Mouse (Mus musculus) layer of hippocampus, adult 18-20 months (tissue): ENCODE data around the gene Aanat. TPM values are rescaled to one million over a fixed set of nuclear protein-coding genes. Genes with fewer than 3 reads are reported as not detected.

Source experiments
- DNase-seq, 2 experiments: peaks; one replicate each; pipeline ENCODE4 v3.0.0; 2022; ENCODE audit warnings: low spot score in 2 of 2
- long read RNA-seq: library from polyadenylated mRNA; stranded (forward); transcript quantifications from one replicate; pipeline ENCODE4 v2.0.0, GENCODE M21; 2021
- total RNA-seq, 2 experiments: library from RNA; stranded (reverse); gene quantifications; 2 replicates each; pipeline ENCODE4 v1.2.3; 2021

The Aanat gene
- total RNA-seq = 1 to 10 TPM in 1 of 2 experiments, under 1 TPM in 1; 0.33 to 1.1 TPM
- long read RNA-seq = 0 reads

DNA sequence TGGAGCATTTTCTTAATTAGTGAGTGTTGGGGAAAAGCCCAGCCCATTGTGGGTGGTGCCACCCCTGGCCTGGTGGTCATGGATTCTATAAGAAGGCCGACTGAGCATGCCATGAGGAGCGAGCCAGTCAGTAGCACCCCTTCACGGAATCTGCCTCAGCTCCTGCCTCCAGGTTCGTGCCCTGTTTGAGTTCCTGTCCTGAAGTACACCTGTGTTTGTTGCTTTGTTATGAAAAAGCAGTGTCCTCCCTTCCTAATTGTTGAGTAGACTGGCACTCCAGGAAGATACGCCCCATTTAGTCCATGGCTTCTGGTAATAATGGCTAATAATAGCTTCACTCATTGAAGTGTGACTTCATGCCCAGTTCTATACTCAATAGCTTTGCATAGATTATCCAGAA lies at the start of gene Aanat:
Gene Aanat, plus strand, starts transcription at position 123 of the 400 bp plus-strand sequence.
- DNase-seq = no peak

DNA sequence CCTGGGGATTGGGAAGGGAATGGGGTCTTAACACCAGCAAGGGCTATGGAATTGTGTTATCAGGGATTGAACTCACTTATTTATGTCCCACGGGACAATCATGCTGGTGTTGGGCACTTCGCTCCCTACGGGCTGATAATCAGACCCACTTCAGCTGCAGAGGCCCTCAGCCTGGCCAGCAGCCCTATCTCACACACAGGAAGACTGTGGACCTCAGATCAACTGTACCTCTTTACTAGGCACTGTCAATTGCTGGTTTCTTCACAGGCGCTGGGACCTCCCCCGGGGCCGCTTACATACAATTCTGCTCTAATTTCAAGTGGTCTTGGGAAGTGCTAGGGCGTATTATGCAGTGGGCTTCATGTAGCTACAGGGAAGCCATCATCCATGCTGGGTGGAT lies 49.5 kb upstream of the Aanat start:
- no peak for DNase-seq

DNA sequence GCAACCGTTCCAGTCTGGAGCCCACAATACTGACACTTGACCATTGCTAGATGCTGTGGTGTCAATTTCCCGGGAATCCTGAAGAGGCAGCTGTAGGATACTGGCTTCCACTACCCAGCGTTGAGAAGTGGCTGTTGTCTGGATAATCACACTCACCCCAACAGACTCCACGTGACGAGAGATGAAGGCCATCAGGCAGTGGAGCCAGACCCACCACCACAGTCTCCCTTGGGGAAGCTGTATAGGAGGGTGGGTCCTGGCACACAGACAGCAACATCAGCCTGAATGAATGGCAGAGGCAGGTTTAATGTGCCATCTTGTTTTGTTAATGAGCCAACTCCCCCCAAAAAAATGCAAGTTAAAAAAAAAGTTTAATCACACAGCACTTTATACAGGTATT lies 48.8 kb upstream of the Aanat start:
- no peak for DNase-seq

DNA sequence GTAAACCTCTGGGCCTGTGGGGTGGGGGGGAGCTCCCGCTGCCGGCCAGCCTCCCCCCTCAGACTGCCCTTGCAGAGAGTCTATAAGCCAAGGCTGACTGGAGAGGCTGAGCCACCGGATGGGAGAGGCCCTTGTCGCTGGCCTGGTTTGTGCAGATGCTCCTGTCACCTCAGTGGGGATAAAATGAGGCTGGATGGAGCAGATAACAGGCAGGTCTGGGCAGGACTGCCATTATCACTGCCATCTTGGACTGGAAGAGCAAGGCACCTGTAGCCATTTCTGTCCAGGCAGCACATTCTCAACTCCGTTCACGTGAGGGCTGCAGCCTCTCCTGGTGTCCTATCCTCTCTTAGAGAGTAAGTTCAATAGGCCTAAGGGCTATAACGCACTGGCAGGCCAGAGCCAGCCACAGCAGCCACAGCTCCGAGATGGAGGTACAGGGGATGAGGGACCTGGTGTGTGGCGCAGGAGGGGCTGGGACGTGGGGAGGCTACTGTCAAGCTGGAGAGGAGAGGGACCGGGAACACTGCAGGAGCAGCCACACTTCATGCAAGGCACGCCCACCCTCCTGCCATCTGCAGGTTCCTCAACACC lies 48.0 kb upstream of the Aanat start:
- no peak for DNase-seq

DNA sequence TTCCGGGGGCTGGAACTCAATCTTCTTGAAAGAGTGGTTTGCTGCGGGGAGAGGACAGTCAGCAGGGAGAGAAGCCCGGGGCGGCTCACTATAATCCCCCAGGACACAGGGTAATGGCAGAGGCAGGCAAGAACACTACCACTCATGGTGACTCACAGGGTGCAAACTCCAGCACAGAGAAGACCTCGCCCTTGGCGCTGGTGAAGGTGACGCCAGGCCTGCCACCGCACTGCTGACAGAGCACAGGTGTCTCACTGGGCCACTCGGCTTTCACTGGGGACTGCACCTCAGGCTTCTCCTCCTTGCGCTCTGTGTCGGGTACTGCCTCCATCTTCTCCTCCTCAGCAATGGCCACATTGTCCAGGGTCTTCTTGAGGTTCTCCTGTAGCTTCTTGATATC lies 45.0 kb upstream of the Aanat start:
- no peak for DNase-seq

DNA sequence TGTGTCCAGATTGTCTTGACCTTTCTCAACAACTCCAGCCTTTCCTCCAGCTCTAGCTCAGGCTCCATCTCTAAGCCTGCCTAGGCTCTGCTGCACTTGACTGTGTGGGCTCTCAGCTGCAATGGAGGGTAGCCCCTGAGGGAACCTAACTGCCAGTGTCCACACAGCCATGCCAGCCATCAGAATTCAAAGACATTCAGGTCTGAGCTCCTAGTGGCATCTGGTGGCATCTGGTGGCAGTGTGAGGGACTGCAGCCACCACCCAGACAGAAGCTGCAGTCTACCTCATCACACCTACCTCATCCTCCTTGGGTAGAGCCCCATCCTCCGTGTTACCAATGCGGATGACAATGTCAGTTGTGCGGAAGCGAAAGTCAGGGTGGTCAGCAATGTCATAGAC lies 43.1 kb upstream of the Aanat start:
- peak in 1 of 2 experiments; percentile 46 for DNase-seq

DNA sequence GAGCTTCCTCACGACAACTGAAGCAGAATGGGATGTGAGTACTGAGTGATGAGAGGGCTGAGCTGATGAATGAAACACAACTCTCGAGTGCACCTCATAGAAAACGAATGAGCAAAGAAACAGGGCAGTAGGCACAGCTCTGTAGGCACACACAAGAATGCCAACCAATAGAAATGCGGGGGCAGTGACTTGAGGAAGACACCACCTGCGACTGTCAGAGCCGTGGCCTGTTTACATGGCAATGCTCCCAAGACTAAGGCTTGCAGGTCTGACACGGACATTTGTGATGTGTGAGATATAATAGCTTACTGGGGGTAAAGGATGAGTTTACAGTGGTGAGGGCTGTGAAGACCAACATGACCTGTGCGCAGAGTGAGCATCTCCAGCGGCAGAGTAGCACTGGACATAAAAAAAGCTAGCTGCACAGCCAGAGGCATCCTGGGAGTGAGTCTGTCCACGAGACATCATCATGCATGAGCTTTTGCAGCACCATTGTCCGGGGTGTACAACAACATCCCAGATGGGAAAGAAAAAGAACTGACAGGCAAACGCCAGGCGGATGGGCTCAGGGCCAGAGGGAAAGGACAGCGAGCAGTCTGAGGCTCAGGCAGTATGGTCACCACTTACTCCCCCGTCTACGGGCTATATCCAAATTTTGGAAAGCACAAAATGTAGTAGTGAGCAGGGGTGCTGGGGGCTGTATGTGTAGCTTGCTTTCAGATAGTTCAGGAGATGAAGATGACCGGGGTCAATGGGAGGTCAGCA lies 38.8 kb upstream of the Aanat start:
- no peak for DNase-seq

DNA sequence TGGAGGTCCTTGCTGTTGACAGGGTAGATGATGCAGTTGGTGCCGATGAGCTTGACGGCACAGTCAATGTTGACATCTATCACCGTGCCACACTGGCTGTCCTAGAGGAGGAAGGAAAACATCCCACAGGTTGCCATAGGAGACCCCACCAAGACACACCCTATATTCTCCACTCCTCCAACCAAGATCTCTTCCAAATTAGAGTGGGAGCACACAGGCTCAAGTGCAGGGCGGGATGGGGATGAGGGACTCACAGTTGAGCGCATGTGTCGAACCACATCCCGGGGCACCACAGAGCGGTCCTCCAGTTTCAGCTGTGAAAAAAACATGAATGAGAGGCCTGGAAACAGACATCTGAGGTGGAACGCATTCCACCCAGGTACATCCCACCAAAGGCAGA lies 37.5 kb upstream of the Aanat start:
- DNase-seq = no peak

DNA sequence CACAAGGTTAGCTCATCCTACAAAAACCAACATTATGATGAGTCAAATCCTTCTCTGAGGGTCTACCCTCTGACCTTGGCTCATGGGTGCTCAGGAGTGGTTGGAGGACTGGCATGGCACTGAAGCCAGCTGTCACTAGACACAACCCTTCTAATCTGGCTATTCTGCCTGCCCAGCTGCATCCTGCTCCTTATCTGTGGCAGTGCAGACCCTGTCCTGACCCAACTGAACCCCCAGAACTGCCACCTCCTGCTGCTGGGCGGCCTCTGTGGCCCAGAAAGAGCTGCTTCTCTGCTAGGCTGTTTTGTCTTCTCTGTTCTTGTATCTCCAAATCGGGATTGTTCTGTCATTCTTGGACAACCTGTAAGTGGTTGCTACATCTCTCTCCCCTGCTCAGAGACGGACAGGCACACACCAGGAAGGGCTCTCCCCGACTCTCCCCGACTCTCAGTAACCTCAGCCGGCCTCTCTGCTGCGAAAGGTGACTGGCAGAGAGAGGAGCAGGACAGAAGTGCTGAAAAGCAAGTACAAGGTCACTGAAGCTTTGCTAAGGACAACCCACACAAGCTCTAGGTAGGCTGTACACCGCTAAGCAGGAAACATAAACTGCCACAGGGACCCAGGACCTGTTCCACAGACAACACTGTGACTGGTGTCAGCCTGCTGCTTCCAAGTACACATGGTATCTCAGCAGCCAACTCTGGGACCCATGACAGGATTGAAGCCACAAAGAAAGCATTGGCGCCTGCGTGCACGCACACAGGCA lies 36.8 kb upstream of the Aanat start:
- DNase-seq = no peak

DNA sequence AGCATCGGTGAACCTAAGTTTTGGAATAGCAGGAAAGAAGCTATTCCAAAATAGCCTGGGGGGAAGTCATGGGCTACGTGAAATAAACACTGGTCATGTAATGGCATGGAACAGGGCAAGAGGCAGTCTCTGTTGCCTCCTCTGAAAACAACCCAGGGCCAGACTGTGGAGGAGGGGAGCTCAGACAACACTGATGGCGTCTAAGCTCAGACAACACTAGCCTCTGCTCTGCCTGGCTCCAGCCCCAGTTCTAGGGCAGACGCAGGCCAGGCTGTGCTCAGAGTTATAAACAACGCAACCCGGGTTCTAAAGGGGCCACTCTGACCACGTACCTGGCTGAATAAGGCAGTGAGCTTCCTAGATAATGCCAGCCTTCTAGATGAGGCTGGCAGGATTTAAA lies 35.5 kb upstream of the Aanat start:
- no peak for DNase-seq

DNA sequence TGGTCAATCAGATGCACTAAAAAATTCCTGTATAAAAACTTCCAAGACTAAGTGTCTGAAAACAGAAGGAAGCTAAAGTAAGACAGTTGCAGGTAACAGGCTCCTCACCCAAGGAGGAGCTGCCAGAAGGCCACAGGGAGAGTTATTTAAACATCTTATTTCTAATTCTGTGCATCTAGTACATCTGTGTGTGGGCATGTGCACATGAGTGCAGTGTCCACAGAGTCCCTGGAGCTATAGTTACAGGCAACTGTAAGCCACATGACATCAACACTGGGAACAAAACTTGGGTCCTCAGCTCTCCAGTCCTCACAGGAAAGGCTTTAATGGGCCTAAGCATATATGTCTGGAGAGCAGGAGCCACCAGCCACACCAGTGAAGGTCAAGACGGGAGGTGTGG lies 34.0 kb upstream of the Aanat start:
- DNase-seq = no peak

DNA sequence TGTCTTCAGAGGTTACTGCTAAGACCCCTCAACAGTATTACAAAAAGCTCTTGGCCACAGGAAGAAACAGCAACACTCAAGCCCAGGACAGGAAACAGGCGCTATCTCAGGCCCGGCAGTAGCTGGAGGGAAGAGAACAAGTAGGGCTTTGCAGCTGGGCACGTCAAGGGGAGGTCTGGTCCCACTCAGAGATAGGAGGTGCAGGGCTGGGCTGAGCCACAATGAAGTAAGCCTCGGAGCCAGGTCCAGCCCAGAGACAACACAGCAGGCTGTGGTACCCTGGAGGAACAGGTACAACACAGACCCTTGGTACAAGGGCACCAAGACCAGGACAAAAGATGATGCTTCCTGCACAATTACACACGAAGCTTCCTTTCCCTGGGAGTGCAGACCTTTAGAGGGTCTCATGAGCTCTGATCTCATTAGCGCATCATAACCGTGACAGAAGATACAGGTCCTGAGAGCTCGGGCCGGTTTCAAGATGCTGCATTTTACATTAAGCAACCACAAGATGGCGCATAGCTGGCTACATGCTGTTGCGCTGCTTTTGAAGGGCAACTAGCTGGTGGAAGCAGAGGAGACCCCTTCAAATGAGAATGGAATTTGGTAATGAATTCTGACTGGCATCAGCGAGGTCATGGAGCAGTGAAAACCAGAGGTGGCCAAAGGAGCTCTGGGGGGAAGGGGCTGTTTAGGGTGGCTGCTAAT lies 31.9 kb upstream of the Aanat start:
- DNase-seq = peak in 1 of 2 experiments; percentile 59

DNA sequence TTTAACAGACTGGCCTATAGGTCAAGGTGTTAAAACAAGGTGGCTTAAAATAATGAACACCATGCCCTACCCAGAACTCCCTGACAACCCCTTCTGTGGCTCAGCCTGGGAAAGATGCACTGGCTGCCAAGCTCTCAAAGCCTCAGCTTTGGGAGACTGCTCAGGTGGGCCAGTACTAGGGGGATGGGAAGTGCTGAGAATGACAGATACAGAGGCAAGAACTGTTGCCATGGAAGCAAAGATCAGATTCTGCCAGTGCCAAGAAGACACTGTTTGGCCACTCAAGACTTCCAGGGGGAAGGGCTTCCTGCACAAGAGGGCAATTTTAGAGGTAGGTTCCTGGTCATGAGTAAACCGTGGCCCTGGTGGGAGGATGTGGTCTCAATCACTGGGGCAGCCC lies 30.7 kb upstream of the Aanat start:
- DNase-seq = no peak

DNA sequence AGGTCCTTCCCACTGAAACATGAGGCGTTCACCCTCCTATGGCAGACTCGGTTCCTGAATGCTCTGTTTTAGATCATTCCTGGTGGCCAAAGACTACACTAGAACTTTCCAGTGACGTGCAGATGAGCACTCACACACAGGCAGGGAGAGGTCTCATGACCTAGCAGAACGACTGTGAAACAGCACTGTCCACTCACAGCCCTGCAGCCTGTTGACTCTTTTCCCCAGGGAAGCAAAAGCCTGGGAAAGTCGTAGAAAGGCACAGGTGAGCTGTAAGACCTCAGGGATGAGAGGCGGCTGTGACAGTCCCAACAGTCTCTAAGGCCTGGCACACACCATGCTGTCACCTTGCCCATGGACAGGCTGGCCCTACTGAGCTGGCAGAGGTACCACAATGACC lies 29.9 kb upstream of the Aanat start:
- no peak for DNase-seq

DNA sequence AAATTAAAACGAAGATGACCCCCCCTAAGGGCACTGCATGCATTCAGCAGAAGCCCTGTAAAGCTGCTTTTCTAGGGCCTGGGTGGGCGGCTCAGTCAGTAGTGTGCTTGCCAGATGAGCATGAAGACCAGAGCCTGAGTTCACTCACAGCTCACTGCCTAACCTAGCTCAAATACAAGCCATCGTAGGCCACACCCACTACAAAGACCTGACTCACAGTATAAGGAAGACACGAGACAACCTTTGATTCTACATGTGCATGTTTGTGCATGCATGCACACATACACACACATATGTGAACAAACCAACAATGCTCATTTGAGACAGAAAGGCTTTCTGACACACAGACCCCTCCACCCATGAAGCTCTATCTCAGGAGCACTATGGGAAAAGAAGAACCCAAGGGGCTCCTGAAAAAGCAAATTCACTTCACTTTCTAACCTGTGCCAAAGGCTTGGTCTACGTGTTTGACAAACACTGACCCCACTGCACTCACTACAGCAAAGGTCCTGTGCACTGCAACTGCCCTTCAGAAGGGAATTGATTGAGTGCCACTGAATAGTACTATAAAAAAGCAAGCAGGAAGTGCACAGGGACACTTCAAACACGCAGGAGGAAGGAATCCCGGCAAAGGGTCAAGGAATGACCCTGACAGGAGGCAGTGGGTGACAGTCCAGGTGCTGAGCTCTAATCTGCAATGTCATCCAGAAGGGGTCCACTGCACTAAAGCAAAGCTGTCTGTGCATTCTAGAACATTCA lies 20.8 kb upstream of the Aanat start:
- DNase-seq = no peak

DNA sequence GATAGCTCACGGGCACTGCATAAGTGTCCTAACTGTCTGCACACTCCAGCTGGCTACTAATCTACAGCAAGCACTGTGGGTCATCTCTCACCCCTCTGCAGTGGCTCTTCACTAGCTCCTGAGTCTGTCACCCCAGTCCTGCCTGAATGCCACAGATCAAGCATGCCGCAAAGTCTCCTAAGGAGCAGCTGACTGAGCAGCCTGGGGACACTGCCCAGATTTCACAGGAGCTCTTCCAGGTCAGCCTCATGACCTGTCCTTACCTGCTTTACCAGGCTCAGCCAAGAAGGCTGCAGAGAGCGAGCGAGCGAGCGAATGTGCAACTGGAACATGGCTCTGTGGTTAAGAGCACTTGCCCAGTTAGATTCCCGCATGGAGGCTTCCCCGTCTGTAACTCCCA lies 18.7 kb upstream of the Aanat start:
- no peak for DNase-seq

DNA sequence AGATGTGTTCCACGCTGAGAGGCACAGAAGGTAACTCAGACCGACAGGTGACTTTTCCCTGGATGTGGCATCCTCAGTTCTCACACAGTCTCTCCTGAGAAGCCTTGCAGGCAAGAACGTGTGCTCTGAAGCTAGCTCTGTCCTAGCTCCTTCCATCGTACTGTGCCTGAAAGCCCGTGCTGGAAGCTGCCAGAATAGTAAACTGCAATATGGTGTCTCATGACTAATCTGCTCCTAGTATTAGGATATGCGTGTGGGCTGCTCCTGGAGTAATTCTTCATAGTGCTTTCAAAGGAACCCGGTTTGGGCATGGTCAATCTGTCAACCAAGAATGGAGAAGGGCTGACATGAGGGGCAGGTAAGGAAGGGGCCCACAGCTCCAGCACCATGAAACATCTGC lies 15.4 kb upstream of the Aanat start:
- DNase-seq = peak in 1 of 2 experiments; percentile 52

DNA sequence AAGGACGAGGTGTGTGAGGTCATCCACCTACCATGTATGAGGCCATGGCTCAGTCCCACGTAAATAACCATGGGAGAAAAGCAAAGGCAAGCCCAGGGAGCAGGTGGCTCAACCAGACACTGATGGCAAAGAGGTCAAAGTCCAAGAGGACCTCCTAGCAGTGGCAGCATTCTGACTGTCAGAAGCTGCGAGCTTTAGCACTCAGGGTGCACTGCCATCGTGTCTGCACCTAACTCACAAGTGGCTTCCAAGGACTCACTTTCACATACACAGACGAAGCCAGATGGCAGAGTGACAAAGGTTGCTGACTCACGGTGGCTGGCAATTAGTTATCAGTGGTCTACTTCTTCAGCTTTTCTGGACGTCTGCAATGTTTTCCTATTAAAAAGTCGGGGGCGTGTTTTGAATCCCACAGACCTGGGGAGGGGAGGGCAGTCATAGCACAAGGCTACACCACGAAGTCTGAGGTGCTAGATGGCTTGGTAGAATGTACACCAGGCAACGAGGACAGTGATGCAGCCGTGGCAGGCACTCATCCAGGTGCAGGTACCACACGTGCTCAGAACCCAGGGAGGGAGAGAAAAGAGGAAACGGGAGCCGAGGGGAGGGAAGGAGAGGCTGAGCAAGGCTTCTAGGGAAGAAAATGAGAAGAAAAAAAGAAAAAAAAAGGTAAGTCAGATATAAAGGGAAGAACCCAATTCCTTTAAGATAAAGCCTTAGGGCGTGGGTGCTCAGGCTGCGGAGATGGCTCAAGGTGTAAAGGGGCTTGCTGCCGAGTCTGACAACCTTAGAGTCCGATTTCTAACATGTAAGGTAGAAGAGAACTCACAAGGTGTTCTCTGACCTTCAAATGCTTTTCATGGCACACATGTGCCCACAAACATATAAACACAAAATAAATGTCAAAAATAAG lies 14.2 kb upstream of the Aanat start:
- no peak for DNase-seq

DNA sequence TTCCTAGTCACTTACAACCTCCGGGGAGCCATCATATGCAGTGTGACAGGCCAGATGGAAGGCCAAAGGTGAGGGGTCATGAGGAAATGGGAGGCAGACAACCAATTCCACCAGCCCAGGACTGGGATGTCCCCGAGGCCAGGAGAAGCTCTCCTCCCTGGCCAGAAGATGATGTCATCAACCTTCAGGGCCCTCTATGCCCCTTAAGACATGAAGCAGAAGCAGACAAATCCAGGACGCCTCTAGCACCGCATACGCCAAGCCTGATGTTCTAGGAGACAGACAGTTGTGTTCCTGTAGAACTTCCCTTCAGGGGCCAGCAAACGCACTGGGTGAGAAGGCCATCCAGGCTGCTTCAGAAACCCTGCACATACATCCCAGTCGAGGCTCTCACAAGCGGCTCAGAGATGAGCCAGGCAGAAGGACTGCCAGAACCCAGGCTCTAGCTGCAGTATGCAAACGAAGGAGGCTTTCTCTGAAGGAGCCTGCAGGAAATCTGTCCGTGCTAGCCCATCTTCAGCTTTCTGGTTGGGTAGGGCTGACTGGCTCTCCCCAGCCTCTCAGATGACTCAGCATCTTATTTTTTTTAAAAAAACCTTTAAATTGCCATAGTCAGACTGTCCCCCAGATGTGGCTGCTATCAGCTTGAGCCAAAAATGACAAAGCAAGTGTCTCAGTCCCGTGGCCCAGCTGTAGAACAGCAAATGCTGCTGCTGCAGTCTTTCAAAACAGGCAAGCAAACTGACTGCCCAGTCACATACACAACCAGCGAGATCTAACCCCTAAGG lies 13.3 kb upstream of the Aanat start:
- DNase-seq = peak; percentile 45 to 56
